Mouse (Mus musculus): ENCODE results near the gene Spem1. TPM values are rescaled to one million over a fixed set of nuclear protein-coding genes. Genes with fewer than 3 reads are reported as not detected.

Gene Spem1
- total and polyA plus RNA-seq, 2 experiments from 2014 or later = 0.20 to 0.93 TPM

DNA sequence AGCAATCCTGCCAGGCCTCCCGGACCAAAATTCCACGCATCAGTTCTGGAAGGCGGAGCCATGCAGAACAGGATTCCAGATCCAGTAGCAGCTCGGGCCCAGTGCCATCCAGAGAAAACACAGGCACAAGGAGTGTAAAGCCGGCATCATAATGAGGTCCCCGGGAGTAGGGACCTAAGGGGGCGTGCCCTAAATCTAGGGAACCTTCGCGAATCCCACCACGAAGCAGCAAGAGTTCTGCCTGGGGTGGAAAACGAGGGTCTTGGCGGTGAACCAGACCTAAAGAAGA lies 17.4 kb downstream of the Spem1 start:
- WGBS = 9% methylated on average over 12 of the region's 12 CpGs
- DNase-seq (ENCODE audit: low spot score) = no peak
- Histone ChIP-seq H3K36me3 (ENCODE audit: insufficient read depth, low read length) (no peaks in the 10 kb centered on the region), H3K9ac (replicated peaks; ENCODE audit: low read length, poor library complexity, severe bottlenecking) (no peak overlapping the region), H3K4me3 (ENCODE audit: low read depth, low read length) (no peak overlapping the region), H3K9me3 (ENCODE audit: low read length) (no peaks in the 10 kb centered on the region), H3K27me3 (ENCODE audit: insufficient read depth, low read length) (0 out of 2 replicates have a peak, but pooled peaks cover 4% of the 10 kb centered on the region), H3K27ac (ENCODE audit: low read depth, low read length) (no peak overlapping the region), H3K4me1 (ENCODE audit: insufficient read depth, low read length) (peaks cover 3% of the 10 kb centered on the region; the same call in 1 of the 2 replicates), H3K4me2 (ENCODE audit: low read depth, low read length, poor library complexity, severe bottlenecking) (peak overlapping the region; percentile 96)
- TF ChIP-seq CTCF (IDR thresholded peaks at IDR 0.05) = no peak
- no peak for ATAC-seq (ENCODE audit: low FRiP score)

DNA sequence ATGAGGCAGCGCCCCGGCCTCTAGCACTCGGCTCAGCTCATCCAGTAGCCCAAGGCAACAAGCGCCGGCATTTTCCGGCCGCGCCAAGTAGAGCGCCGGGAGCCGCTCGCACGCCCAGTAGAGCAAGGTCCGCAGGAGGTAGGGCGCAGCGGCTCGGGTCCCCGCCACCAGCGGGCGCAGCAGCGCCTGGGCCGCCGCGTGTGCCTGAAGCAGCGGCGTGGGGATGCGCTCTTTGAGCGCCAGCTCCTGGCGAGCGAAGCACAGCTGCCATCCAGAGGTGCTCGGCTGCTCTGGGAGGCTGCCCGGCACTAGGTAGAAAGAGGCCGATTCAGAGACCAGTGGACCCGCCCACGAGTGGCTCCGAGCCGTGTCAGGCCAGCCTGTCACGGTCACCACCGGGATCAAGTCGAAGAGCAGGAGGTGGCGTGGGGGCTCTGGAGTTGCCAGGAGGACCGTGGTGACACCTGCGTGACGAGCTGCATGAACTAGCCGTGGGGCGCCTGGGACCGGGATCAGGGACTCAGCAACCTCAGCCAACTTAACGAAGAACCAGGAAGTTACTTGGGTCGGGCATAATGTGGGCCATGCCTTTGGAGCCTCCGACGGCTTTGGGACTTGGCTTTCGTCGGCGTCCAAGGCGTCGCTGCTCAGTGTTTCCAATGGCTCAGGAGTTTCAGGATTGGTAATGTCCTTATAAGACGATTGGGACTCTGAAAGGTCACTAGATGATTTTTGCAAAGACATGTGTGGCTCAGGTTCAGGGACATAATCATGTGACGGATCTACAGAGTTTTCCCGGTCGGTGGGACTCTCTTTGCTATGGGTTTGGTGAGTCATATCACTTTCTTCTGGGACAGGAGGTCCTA lies 18.0 kb downstream of the Spem1 start:
- no peaks in the 10 kb centered on the region for H3K9me3 ChIP-seq (ENCODE audit: low read length)
- WGBS = 2% methylated on average over 60 of the region's 60 CpGs
- H3K9ac ChIP-seq (replicated peaks; ENCODE audit: low read length, poor library complexity, severe bottlenecking) = peak overlapping the region; percentile 68
- 0 out of 2 replicates have a peak, but pooled peaks cover 4% of the 10 kb centered on the region for H3K27me3 ChIP-seq (ENCODE audit: insufficient read depth, low read length)
- TF ChIP-seq CTCF (IDR thresholded peaks at IDR 0.05) = peak; percentile 74
- peak overlapping the region; percentile 96 for H3K4me2 ChIP-seq (ENCODE audit: low read depth, low read length, poor library complexity, severe bottlenecking)
- H3K4me1 ChIP-seq (ENCODE audit: insufficient read depth, low read length) = peaks cover 8% of the 10 kb centered on the region; the same call in 1 of the 2 replicates
- ATAC-seq (ENCODE audit: low FRiP score) (no peak), DNase-seq (ENCODE audit: low spot score) (peak; percentile 76)
- peak overlapping the region; percentile 62 for H3K27ac ChIP-seq (ENCODE audit: low read depth, low read length)
- H3K4me3 ChIP-seq (ENCODE audit: low read depth, low read length) = peak overlapping the region; percentile 49
- H3K36me3 ChIP-seq (ENCODE audit: insufficient read depth, low read length) = no peaks in the 10 kb centered on the region

DNA sequence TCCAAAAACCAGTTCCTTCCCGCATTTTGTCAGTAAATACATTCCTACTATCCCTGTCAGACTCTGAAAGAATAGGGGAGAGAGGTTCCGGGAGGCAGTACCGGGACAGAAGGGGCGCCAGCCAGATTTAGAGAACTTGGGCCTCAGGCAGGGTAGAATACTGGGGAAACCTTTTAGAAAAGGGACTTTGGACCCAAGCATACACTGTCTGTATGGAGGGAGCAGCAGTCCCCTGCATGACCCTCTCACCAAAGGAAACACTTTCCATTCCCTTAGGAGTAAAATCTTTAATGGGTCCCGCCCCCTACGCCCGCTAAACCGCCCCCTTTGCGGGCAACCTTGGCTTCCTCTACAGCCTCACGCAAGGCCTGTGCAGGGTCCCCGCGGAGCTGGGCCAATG lies 18.7 kb downstream of the Spem1 start:
- Histone ChIP-seq H3K27me3 (ENCODE audit: insufficient read depth, low read length) (0 out of 2 replicates have a peak, but pooled peaks cover 4% of the 10 kb centered on the region), H3K9ac (replicated peaks; ENCODE audit: low read length, poor library complexity, severe bottlenecking) (peak overlapping the region; percentile 68), H3K36me3 (ENCODE audit: insufficient read depth, low read length) (no peaks in the 10 kb centered on the region), H3K9me3 (ENCODE audit: low read length) (no peaks in the 10 kb centered on the region), H3K4me2 (ENCODE audit: low read depth, low read length, poor library complexity, severe bottlenecking) (peak overlapping the region; percentile 96), H3K4me1 (ENCODE audit: insufficient read depth, low read length) (peaks cover 11% of the 10 kb centered on the region; the same call in 1 of the 2 replicates), H3K27ac (ENCODE audit: low read depth, low read length) (peak overlapping the region; percentile 62), H3K4me3 (ENCODE audit: low read depth, low read length) (peak overlapping the region; percentile 49)
- no peak for ATAC-seq (ENCODE audit: low FRiP score)
- WGBS = 5% methylated on average over 12 of the region's 12 CpGs
- DNase-seq (ENCODE audit: low spot score) = no peak
- no peak for TF ChIP-seq CTCF (IDR thresholded peaks at IDR 0.05)

DNA sequence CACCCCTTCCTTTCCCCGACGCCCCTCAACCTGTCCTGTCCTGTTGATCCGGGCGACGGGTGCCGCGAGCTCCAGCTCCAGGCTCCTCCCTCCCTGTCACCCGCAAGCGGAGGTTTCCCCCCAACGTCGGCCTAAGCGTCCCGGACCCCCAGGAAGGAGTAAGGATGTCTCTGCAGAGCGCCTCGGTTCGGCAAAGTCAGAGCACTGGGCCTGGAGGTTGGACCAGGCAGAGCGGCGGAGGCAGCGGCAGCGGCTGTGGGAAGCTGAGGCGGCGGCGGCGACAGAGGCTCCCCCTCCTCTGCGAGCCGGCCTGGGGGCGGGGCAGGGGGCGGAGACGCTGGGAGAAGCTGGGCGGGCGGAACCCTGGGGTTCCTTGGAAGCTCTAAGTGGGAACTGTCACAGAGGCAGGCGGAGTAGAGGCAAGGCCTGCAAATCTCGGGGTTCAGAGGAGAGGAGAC lies 19.3 kb downstream of the Spem1 start:
- under 1% methylated on average over 31 of the region's 33 CpGs for WGBS
- Histone ChIP-seq H3K4me2 (ENCODE audit: low read depth, low read length, poor library complexity, severe bottlenecking) (peak overlapping the region; percentile 96), H3K9me3 (ENCODE audit: low read length) (no peaks in the 10 kb centered on the region), H3K36me3 (ENCODE audit: insufficient read depth, low read length) (0 out of 2 replicates have a peak, but pooled peaks cover 4% of the 10 kb centered on the region), H3K27me3 (ENCODE audit: insufficient read depth, low read length) (peaks cover 4% of the 10 kb centered on the region; the same call in 1 of the 2 replicates), H3K4me3 (ENCODE audit: low read depth, low read length) (peak overlapping the region; percentile 49), H3K9ac (replicated peaks; ENCODE audit: low read length, poor library complexity, severe bottlenecking) (peak overlapping the region; percentile 68), H3K4me1 (ENCODE audit: insufficient read depth, low read length) (peaks cover 11% of the 10 kb centered on the region; the same call in 1 of the 2 replicates), H3K27ac (ENCODE audit: low read depth, low read length) (peak overlapping the region; percentile 68)
- ATAC-seq (ENCODE audit: low FRiP score) (no peak), DNase-seq (ENCODE audit: low spot score) (peak; percentile 85)
- no peak; the same call in 1 of the 2 replicates for TF ChIP-seq CTCF (IDR thresholded peaks at IDR 0.05)

DNA sequence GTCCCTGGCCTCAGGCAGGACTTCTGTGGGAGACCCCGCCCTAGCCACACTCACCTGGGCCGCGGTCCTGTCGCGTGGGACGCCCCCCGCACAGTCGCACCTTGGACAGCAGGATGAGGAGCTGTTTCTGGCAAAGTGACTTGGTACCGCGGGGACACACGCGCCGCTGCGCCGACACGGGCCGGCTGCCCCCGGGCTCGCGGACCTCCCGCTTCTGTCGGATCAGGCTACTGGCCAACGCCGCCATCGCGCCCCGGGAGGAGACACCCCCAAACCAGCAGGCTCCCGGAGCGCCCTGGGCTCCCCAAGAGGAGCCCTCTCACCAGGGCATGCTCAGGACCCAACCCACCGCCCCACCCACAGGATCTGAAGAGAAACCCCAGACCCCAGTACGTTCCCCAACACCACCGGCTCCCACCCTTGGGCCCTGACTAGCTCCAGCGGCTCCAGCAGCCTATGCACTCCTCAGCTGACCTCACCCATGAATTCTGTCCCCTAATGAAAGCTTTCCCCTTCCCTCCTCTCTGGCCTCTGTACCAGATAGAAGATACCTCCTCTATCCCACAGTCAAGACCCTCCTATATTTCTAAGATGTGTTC lies 20.5 kb downstream of the Spem1 start, which contains the start of gene Fgf11:
Fgf11 (minus strand) TSS at position 479 of the 599 bp plus-strand sequence.
- peaks cover 11% of the 10 kb centered on the region; the same call in 1 of the 2 replicates for H3K4me1 ChIP-seq (ENCODE audit: insufficient read depth, low read length)

More for the DNA sequence above, 20.5 kb downstream of the Spem1 start, which contains the start of gene Fgf11:
- Histone ChIP-seq H3K4me3 (ENCODE audit: low read depth, low read length) (peak within 1 kb of the TSS; percentile 49), H3K27me3 (ENCODE audit: insufficient read depth, low read length) (peaks cover 4% of the 10 kb centered on the region; the same call in 1 of the 2 replicates), H3K9me3 (ENCODE audit: low read length) (no peaks in the 10 kb centered on the region), H3K27ac (ENCODE audit: low read depth, low read length) (peak within 1 kb of the TSS; percentile 90), H3K36me3 (ENCODE audit: insufficient read depth, low read length) (0 out of 2 replicates have a peak, but pooled peaks cover 6% of the 10 kb centered on the region), H3K4me2 (ENCODE audit: low read depth, low read length, poor library complexity, severe bottlenecking) (peak within 1 kb of the TSS; percentile 96), H3K9ac (replicated peaks; ENCODE audit: low read length, poor library complexity, severe bottlenecking) (peak within 1 kb of the TSS; percentile 68)
- 1% methylated on average over 30 of the region's 33 CpGs for WGBS
- no peak for TF ChIP-seq CTCF (IDR thresholded peaks at IDR 0.05)
- ATAC-seq (ENCODE audit: low FRiP score) = no peak
- DNase-seq (ENCODE audit: low spot score) = no peak

All from midbrain, postnatal 0 days (tissue).